Mouse (Mus musculus) heart, adult 9 months (tissue): ENCODE measurements around the gene Yy2.

Experiments used
- DNase-seq, 2 experiments: peaks; one replicate each; pipeline ENCODE4 v3.0.0; 2022; ENCODE audit warnings: low spot score in 2 of 2

Gene Yy2

DNA sequence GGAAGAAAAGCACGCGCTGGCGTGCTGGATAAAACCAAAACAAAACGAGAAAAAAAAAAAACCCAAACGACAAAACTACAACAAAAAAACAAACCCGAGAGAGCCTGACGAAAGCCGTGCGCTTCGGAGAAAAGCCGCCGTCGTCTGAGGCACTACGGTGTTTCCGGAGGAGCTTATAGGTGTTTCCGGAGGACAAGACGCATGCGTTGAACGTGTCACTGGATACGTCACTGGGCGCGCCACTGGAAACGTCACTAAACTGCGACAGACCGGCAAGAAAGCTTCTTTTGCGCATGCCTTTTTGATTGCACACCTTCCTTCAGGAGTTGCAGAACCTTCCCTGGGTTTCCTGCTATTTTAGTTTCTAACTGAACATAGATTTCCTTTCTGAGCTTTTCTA, at the start of gene Yy2:
Gene Yy2, minus strand, starts transcription at position 146 of the 400 bp plus-strand sequence.
- no peak for DNase-seq

DNA sequence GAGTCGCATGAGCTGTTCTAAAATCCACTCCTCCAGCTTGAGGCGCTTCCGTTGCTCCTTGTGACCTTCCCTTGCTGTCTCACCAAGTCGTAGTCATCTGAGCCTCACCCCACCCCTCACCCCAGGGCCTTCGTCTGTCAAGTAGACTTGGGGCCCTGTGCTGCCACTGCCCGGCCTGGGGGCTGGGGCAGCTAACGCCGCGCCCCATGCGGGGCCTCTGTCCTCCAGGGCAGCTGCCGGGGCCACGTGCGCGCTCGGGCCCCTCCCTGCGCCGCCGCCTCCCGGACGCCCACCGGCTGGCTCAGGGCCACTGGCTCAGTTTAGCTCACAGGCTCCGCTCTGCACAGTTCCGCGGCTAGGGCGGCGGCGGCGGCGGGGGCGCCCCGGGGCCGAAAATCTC, 44.1 kb upstream of the Yy2 start:
- DNase-seq: no peak

DNA sequence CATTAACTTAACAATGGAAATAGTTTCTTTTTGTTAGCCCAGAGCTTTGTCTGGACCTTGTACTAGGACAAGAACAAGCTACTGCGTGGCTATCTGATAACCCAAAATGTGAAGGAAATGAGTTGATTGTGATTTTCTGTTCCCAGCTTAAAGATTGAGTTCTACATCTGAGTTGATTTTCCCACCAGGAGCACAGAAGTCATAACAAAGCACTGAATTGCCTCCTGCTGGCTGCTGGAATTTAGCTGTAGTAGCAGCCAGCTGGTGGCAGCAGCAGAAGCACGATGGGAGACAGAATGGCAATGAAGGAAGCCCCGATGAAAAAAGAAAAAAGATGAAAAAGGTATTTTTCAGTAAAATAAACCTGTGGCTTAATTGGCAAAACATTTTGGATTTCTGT, 32.7 kb upstream of the Yy2 start:
- DNase-seq: peak in 1 of 2 experiments; percentile 35

DNA sequence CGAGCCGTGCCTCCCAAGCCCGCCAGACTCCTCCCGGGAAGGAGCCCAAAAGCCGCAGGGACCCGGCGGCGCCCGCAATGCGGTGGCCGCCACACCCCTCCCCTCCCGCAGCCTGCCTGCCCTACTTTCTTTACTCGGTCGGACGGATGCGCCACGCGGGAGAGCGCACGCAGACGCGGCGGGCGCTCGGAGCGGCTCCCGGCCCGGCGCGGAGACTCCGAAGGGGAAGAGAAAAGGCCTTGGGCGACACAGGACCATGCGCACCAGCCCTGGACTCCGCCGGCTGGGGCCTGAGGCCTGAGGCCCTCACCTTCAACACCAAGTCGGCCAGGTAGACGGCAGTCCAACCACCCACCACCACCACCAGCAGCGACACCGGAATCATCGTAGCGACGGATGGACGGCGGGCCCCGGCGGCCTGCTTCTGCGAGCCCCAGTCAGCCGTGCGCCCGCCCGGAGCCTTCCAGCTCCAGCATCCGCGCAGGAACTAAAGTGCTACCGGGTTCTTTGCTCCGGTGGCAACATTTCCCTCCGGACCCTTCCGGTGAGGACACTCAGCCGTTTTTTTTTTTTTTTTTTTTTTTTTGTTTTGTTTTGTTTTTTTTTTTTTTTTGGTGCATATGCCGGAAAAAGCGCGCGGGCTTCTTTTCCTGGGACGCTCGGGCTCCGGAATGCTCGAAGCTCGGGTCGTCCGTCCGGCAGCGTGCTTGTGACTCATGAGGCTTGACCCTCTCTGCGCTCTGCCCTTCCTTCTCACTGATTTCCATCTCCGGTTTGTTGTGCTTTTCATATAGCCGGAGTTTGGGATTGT, 29.6 kb upstream of the Yy2 start, which contains the start of gene Mbtps2:
Gene Mbtps2, minus strand, starts transcription at position 530 of the 811 bp plus-strand sequence.
- peak; percentile 41 to 43 for DNase-seq

DNA sequence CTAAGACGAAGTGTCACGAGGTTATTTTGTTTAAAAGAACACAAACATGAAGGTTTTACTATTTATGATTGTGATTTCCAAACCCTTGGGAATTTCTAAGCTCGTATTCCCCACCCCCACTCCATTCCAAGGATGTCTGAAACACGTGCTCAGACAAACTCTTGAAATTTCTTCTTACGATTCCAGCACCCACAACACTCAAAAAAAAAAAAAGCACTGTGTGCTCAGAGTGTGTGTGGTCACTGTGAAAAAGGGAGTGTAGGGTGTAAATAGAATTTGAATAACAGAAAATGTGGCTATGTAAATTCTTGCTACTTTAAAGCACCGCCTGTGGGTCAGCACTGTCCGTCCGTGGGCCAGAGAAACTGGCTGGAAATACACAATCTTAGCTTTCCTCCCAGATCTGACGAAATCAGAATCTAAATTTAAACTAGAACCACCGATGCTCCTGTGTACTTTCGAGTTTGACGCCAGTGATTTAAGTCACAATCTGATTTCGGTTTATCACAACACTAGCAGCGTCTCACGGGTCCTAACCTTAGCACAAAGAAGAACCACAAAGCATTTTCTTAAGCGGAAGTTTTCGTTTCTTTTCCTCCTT, 28.9 kb upstream of the Yy2 start:
- no peak for DNase-seq

DNA sequence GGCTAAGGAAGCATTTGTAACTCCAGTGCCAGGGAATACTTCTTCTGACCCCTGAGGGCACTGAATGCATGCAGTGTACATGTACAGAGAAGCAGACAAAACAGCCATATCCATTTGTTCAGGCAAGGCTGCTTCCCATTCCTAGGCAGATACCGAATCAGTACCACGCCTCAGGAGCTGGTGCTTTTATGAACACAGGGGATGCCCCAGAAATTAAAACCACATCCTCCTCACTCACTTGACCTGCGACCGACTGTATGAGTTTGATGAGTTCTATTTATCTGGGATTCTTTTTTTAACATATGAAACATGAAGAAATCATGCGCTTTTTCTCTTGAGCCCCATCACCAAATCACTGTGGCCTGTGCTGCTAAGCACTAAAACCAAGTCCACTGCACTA, 28.0 kb upstream of the Yy2 start:
- DNase-seq: no peak

DNA sequence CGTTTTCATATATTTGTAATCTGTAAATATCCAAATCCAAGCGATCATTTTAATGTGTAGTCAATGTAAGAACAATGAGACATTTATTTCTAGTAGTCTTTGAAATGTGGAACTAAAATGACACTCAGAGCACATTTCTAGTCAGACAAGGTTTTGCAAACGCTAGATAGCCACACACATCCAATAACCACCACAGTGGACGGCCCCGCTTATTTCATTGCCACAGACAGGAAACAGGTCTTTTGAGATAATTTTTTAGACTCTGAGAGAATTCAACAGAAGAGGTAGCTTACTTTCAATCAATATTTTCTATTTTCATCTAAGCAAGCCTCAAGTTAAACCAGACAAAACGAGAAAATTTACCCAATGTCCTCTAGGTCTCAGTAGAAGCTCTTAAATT, 27.1 kb upstream of the Yy2 start:
- no peak for DNase-seq

DNA sequence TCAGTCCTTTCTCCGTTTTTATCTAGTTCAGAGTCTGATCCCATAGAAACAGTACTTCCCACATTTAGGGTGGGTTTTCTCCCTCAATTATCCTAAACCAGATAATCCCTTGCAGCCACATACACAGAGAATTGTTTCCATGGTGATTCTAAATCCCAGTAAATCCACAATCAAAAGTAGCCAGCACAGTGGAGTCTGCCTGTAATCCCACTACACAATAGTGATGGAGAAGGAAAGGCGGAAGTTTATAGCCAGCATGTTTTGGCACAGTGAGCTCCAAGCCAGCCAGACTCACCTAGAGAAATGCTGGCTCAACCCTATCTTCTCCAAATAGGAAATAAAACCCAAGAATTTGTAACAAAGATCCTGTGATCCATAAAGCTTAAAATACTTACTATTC, 25.8 kb upstream of the Yy2 start:
- no peak for DNase-seq

DNA sequence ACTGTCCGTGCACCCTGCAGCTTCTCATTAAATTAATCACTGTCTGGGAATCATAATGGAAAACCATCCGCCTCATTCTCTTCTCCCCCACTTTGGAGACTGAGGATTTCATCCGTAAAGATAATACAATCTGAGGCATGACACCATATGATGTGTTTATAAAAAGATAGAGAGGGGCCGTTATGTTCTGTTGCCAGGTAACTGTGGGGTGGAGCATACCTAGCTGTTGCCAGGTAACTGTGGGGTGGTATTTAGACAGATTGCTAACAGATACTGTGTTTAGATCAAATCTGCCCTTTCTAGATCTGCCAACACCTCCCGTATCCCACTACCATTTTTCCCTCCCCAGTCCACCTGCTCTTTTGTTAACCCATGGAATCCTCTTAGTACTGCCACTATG, 18.2 kb upstream of the Yy2 start:
- no peak for DNase-seq

DNA sequence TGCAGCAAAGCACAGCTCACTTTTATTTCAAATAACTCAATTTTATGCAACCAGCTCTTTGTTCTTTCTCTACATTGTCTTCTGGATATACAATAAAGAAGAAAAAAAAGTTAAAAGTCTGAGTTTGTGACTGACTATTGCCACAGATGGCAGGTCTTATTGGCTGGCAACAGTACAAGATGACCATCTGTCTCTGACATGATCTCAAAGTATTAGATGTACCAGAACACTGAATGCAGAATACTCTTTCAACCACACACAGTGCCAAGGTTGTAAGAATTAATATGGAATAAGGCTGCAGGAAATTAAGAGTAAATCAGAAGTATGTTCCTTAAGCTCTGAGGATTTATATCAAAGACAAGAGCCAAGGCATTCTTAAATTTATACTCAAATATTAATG, 17.6 kb upstream of the Yy2 start:
- no peak for DNase-seq

DNA sequence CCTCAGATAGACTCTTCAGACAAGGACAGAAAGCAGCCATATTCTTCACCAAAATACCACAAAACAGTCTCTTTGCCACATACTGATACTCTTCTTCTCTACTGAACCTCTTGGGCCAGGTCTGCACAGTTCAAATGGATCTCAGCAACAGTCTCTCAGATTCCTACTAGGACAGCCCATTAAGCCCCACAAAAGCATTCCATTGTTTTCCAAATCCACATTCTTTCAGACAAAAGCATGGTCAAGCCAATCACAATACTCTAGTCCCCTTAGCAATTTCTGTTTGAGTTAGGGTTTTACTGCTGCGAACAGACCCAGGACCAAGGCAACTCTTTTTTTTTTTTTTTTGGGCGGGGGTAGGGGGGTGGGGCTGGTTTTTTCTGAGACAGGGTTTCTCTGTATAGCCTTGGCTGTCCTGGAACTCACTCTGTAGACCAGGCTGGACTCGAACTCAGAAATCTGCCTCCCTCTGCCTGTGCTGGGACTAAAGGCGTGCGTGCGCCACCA, 10.4 kb upstream of the Yy2 start:
- DNase-seq: no peak

DNA sequence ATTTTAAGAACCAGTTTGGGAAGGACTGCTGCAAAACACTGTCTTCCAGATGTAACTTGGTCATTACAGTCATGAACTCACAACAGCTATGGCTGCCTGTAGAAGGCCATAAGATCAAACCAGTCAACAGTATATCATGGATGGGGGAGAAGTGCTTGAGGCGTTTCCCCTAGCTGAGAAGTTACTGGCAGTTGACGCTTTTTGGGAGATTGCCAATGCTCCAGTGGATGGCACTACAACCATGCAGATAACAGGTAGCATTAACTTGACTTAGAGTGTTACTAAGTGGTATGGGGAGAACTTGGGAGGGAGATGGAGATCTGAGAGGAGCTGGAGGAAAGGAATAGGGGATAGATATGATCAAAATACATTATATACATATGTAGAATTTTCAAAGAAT, 5.9 kb upstream of the Yy2 start:
- DNase-seq: no peak

DNA sequence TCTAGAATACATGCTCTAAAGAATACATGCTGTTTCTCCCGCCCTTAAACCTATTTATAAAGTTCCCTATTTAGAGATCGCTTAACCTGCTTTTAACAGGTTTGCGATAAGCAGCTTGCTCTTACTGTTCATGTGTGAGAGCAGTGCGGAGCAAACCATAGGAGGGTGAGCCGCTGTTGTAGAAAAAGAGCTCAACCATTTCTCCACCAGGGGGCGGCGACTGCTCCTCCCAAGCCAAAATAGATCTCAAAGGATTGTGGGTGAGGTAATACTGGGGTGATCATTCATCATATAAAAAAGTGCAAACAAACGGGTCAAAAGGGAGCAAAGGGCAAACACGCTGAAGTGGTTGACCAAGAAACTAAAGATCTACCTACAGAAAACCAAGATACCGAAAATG, 5.0 kb downstream of the Yy2 start:
- no peak for DNase-seq

DNA sequence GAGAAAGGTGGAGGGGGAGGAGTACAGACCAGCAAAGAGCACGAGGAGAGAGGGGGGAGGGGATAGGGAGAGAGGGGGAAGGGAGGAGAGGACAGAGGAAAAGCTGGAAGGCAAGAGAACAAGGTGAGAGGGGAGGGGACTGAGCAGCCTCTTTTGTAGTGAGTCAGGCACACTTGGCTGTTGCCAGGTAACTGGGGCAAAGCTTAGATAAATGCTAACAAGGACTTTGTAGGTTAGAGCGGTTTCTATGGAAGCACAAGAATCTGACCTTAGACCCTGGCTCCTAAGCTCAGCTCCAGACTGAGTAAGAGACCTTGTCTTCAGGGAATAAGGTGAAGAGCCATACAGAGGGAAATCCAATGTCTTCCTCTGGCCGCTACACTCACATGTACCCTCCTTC, 21.7 kb downstream of the Yy2 start:
- no peak for DNase-seq
